Mouse (Mus musculus): Measurements from ENCODE around the gene Gpx6. TPM values are rescaled to one million over a fixed set of nuclear protein-coding genes. Genes with fewer than 3 reads are reported as not detected.

Gpx6 gene
- not detected for total RNA-seq (2021)
- long read RNA-seq, experiment 1: 0 reads
- long read RNA-seq, experiment 2: 0 reads

- no peak for DNase-seq (ENCODE audit: low spot score in 2 of 2)
Observed at GRCm38 (mm10) chr13:21311926-21312325, at the start of gene Gpx6. Gpx6 (plus strand) TSS chr13:21312125.

- DNase-seq (ENCODE audit: low spot score in 2 of 2): no peak
Observed at GRCm38 (mm10) chr13:21262787-21263461, 49.0 kb upstream of the Gpx6 start.

- no peak for DNase-seq (ENCODE audit: low spot score in 2 of 2)
Observed at GRCm38 (mm10) chr13:21263910-21264309, 48.0 kb upstream of the Gpx6 start.

GRCm38 (mm10) chr13:21264366-21264765 is 47.6 kb upstream of the Gpx6 start:
- no peak for DNase-seq (ENCODE audit: low spot score in 2 of 2)

- DNase-seq (ENCODE audit: low spot score in 2 of 2): no peak
Observed at GRCm38 (mm10) chr13:21265736-21266135, 46.2 kb upstream of the Gpx6 start.

- no peak for DNase-seq (ENCODE audit: low spot score in 2 of 2)
Observed at GRCm38 (mm10) chr13:21267541-21267940, 44.4 kb upstream of the Gpx6 start.

- DNase-seq (ENCODE audit: low spot score in 2 of 2): no peak
Observed at GRCm38 (mm10) chr13:21268262-21268661, 43.7 kb upstream of the Gpx6 start.

GRCm38 (mm10) chr13:21275021-21275814 is 36.7 kb upstream of the Gpx6 start:
- no peak for DNase-seq (ENCODE audit: low spot score in 2 of 2)

- peak in 1 of 2 experiments; percentile 27 for DNase-seq (ENCODE audit: low spot score in 2 of 2)
Observed at GRCm38 (mm10) chr13:21275815-21276550, 35.9 kb upstream of the Gpx6 start.

GRCm38 (mm10) chr13:21276551-21276950 is 35.4 kb upstream of the Gpx6 start:
- DNase-seq (ENCODE audit: low spot score in 2 of 2): no peak

GRCm38 (mm10) chr13:21279076-21279475 is 32.8 kb upstream of the Gpx6 start:
- DNase-seq (ENCODE audit: low spot score in 2 of 2): no peak

- peak; percentile 65 for DNase-seq (ENCODE audit: low spot score in 2 of 2)
Observed at GRCm38 (mm10) chr13:21279559-21279958, 32.4 kb upstream of the Gpx6 start.

GRCm38 (mm10) chr13:21292631-21293030 is 19.3 kb upstream of the Gpx6 start, which contains the start of gene Gpx5:
Gpx5 (minus strand) TSS chr13:21292731.
- no peak for DNase-seq (ENCODE audit: low spot score in 2 of 2)

GRCm38 (mm10) chr13:21298557-21298956 is 13.4 kb upstream of the Gpx6 start:
- no peak for DNase-seq (ENCODE audit: low spot score in 2 of 2)

- no peak for DNase-seq (ENCODE audit: low spot score in 2 of 2)
Observed at GRCm38 (mm10) chr13:21304483-21305066, 7.3 kb upstream of the Gpx6 start.

- no peak for DNase-seq (ENCODE audit: low spot score in 2 of 2)
Observed at GRCm38 (mm10) chr13:21309788-21310187, 2.1 kb upstream of the Gpx6 start.

- no peak for DNase-seq (ENCODE audit: low spot score in 2 of 2)
Observed at GRCm38 (mm10) chr13:21312854-21313253, 929 bp downstream of the Gpx6 start.

- DNase-seq (ENCODE audit: low spot score in 2 of 2): no peak
Observed at GRCm38 (mm10) chr13:21313903-21314302, 2.0 kb downstream of the Gpx6 start.

GRCm38 (mm10) chr13:21320262-21320661 is 8.3 kb downstream of the Gpx6 start:
- no peak for DNase-seq (ENCODE audit: low spot score in 2 of 2)

- DNase-seq (ENCODE audit: low spot score in 2 of 2): no peak
Observed at GRCm38 (mm10) chr13:21321890-21322494, 10.1 kb downstream of the Gpx6 start.
